Mouse (Mus musculus): ENCODE results near the gene Bicd2. TPM values are rescaled to one million over a fixed set of nuclear protein-coding genes. Genes with fewer than 3 reads are reported as not detected.

Gene Bicd2
- polyA plus RNA-seq, 1 experiment from 2014 or later = 19.2 TPM

DNA sequence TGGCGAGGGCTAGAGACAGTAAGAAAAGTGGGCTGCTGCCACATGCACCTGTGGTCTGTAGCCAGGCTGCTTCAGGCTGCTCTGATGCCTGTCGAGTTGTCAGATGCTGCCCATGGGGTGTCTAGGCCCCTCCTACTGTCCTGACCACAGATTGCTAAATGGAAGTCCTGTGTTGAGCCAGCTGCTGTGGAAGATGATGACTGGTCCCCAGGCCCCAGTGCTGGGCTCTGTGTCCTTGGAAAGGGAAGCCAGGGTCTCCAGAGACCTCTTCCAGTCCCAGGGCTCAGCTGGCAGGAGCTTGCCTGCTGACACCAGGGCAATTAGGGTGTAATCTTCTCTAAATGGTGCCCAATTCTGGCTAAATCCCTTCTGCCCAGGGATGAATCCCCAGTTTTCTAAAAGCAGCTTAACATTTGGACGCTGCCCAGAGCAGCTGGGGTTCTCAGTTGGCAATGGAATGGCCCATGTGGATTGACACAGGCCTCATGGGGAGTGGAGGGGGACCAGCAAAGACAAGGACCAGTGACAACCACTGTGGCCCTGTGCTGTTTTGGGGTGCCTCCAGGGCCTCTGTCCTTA, 11.3 kb downstream of the Bicd2 start:
- H3K9ac ChIP-seq (ENCODE audit: low read length) = no peak overlapping the region
- H3K4me3 ChIP-seq (ENCODE audit: low read depth, low read length) = no peak overlapping the region
- H3K36me3 ChIP-seq (ENCODE audit: control insufficient read depth, insufficient read depth, low read length) = peaks cover 3% of the 10 kb centered on the region; the same call in 1 of the 2 replicates
- H3K4me1 ChIP-seq (ENCODE audit: control insufficient read depth, insufficient read depth, low read length) = peaks cover 17% of the 10 kb centered on the region
- peak; percentile 45 for ATAC-seq
- H3K27ac ChIP-seq (ENCODE audit: low read depth, low read length) = peak overlapping the region; percentile 21; the same call in 1 of the 2 replicates
- H3K9me3 ChIP-seq (replicated peaks; ENCODE audit: control insufficient read depth, low read length) = no peaks in the 10 kb centered on the region
- peak; percentile 34 for DNase-seq (ENCODE audit: low spot score)
- WGBS = 50% methylated on average over 3 of the region's 3 CpGs
- no peaks in the 10 kb centered on the region for H3K27me3 ChIP-seq (replicated peaks; ENCODE audit: control insufficient read depth, insufficient read depth, low read length)
- H3K4me2 ChIP-seq (ENCODE audit: low read length) = no peak overlapping the region

DNA sequence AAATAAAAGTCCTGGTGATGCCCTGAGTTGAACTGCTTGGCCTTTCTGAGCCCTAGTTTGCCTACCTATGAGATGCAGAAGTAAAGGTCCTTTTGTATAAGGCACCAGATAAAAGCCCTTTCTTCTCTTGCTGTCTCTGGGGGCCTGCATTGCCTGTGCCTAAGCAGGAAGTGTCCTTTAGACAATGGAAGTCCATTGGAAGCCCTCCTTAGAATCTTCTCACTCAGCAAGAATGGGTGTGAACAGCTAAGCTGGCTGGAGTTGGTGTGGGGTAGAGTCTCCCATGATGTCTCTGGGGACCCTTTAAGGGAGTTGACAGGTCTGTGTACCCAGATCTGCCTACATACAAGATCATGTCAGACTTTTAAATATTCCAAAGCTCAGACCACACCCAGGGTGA, 12.0 kb downstream of the Bicd2 start:
- no peak overlapping the region for H3K4me3 ChIP-seq (ENCODE audit: low read depth, low read length)
- DNase-seq (ENCODE audit: low spot score) = no peak
- H3K27ac ChIP-seq (ENCODE audit: low read depth, low read length) = no peak overlapping the region
- ATAC-seq = no peak
- H3K4me2 ChIP-seq (ENCODE audit: low read length) = no peak overlapping the region
- H3K36me3 ChIP-seq (ENCODE audit: control insufficient read depth, insufficient read depth, low read length) = peaks cover 6% of the 10 kb centered on the region; the same call in 1 of the 2 replicates
- H3K27me3 ChIP-seq (replicated peaks; ENCODE audit: control insufficient read depth, insufficient read depth, low read length) = no peaks in the 10 kb centered on the region
- H3K9ac ChIP-seq (ENCODE audit: low read length) = no peak overlapping the region
- no peaks in the 10 kb centered on the region for H3K9me3 ChIP-seq (replicated peaks; ENCODE audit: control insufficient read depth, low read length)
- H3K4me1 ChIP-seq (ENCODE audit: control insufficient read depth, insufficient read depth, low read length) = peaks cover 14% of the 10 kb centered on the region

DNA sequence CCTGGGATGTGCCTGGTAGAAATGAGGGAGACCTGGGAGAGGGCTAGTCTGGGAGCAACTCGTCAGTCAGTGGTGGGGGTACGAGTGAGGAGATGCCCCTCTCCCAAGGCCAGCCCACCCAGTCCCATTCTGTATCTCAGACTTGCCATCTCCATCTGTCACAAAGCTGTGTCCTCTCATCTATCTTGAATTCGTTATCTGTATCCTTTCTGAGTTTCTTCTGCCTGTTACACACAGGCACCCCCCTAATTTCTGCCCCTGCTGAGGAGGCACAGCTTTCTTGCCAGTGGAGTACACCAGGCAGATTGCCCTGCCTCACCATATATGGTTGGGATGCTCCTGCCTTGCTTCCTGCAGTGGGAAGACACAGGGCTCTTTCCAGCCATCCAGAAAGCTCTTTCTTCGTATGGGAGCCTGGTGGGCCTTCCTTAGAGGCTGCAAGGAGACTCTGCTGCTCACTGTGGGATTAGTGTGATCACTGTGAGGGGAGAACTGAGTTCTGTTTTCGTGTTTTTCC, 12.7 kb downstream of the Bicd2 start:
- H3K9ac ChIP-seq (ENCODE audit: low read length) = no peak overlapping the region
- no peak overlapping the region for H3K4me3 ChIP-seq (ENCODE audit: low read depth, low read length)
- no peak for ATAC-seq
- H3K9me3 ChIP-seq (replicated peaks; ENCODE audit: control insufficient read depth, low read length) = no peaks in the 10 kb centered on the region
- no peaks in the 10 kb centered on the region for H3K27me3 ChIP-seq (replicated peaks; ENCODE audit: control insufficient read depth, insufficient read depth, low read length)
- no peak overlapping the region for H3K4me2 ChIP-seq (ENCODE audit: low read length)
- H3K36me3 ChIP-seq (ENCODE audit: control insufficient read depth, insufficient read depth, low read length) = peaks cover 6% of the 10 kb centered on the region; the same call in 1 of the 2 replicates
- H3K4me1 ChIP-seq (ENCODE audit: control insufficient read depth, insufficient read depth, low read length) = peaks cover 14% of the 10 kb centered on the region
- WGBS = 76% methylated on average over 5 of the region's 5 CpGs
- no peak overlapping the region for H3K27ac ChIP-seq (ENCODE audit: low read depth, low read length)
- no peak for DNase-seq (ENCODE audit: low spot score)

DNA sequence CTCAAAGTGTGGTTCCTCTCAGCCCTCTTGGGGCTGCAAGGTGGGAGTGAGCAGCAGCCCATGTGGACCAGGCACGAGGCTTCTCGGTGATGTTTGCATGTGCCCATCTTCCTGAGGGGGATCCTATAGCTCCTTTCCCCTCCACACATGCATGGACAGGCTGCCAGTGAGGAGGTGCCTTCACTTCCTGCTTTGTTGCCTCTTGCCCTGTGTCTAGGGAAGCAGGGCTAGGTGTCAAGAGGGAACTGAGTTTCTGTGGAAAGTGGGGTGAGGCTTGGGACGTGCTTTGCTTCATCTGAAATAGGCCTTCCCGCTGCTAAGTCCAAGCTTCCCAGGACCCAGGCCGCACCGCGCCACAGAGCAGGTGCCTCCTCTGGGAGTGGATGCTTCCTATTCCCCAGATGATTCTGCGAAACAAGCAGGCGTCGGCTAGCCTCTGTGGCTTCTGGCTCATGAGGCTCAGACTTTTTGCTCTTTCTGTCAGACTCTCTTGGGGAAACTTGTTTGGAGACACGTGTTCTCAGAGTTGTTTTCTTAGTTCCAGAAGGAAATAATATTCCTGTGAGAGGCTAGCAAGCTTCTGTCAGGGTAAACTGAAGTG, 14.2 kb downstream of the Bicd2 start:
- Histone ChIP-seq H3K9me3 (replicated peaks; ENCODE audit: control insufficient read depth, low read length) (no peaks in the 10 kb centered on the region), H3K27ac (ENCODE audit: low read depth, low read length) (no peak overlapping the region), H3K36me3 (ENCODE audit: control insufficient read depth, insufficient read depth, low read length) (peaks cover 6% of the 10 kb centered on the region; the same call in 1 of the 2 replicates), H3K27me3 (replicated peaks; ENCODE audit: control insufficient read depth, insufficient read depth, low read length) (no peaks in the 10 kb centered on the region), H3K4me2 (ENCODE audit: low read length) (no peak overlapping the region), H3K9ac (ENCODE audit: low read length) (no peak overlapping the region), H3K4me1 (ENCODE audit: control insufficient read depth, insufficient read depth, low read length) (peaks cover 14% of the 10 kb centered on the region), H3K4me3 (ENCODE audit: low read depth, low read length) (no peak overlapping the region)
- ATAC-seq (no peak), DNase-seq (ENCODE audit: low spot score) (no peak)
- 88% methylated on average over 11 of the region's 11 CpGs for WGBS

DNA sequence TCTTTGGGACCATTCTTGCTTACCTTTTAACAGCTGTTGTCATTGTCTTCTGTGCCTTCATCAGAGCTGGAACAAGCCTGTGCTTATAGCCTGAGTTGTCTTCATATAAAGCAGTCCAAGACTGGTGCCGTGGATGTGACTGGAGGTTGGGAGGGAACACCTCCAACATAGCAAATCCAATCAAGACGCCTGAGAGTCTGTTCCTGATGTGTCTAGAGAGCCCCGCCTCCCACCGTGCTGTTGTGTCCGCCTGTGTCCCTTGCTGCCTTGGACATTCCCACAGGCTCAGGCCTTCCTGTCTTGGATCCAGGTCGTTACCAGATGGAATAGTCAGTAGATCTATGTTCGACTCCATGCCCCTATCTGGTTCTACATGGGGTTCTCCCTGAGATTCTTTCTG, 14.7 kb downstream of the Bicd2 start:
- peaks cover 6% of the 10 kb centered on the region; the same call in 1 of the 2 replicates for H3K36me3 ChIP-seq (ENCODE audit: control insufficient read depth, insufficient read depth, low read length)
- peaks cover 14% of the 10 kb centered on the region for H3K4me1 ChIP-seq (ENCODE audit: control insufficient read depth, insufficient read depth, low read length)
- H3K4me3 ChIP-seq (ENCODE audit: low read depth, low read length) = no peak overlapping the region
- no peak overlapping the region for H3K27ac ChIP-seq (ENCODE audit: low read depth, low read length)
- H3K9ac ChIP-seq (ENCODE audit: low read length) = no peak overlapping the region
- 80% methylated on average over 7 of the region's 7 CpGs for WGBS
- DNase-seq (ENCODE audit: low spot score) (no peak), ATAC-seq (no peak)
- H3K4me2 ChIP-seq (ENCODE audit: low read length) = no peak overlapping the region
- no peaks in the 10 kb centered on the region for H3K9me3 ChIP-seq (replicated peaks; ENCODE audit: control insufficient read depth, low read length)
- H3K27me3 ChIP-seq (replicated peaks; ENCODE audit: control insufficient read depth, insufficient read depth, low read length) = no peaks in the 10 kb centered on the region

DNA sequence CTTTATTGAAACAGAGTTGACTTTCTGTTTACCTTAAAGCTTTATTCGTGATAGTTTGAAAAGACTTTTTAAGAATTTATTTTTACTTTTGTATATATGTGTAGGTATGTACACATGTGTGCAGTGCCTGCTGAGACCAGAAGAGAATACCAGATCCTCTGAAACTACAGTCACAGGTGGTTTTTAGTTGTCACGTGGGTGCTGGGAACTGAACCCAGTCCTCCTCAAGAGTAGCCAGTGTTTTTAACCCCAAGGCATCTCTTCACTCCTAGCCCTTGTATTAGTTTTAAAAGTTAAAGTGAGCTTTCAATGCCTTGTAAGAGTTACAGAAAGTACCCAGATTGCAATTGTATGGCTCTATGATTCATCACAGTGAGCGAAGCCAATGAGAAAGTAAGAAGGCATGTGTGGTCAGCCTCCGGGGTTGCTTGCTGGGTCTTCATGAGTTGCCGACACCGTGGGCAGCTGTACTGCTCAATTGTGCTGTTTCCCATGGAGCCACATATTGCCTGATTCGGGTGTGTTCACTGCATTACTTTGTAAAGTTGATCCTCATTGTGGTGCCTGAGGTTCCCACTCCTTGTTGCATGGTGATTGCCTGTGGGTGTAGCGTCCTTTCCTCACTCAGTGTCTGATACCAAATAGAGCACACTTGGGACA, 16.1 kb downstream of the Bicd2 start:
- ATAC-seq (no peak), DNase-seq (ENCODE audit: low spot score) (no peak)
- Histone ChIP-seq H3K9ac (ENCODE audit: low read length) (no peak overlapping the region), H3K27me3 (replicated peaks; ENCODE audit: control insufficient read depth, insufficient read depth, low read length) (no peaks in the 10 kb centered on the region), H3K4me3 (ENCODE audit: low read depth, low read length) (no peak overlapping the region), H3K27ac (ENCODE audit: low read depth, low read length) (no peak overlapping the region), H3K4me2 (ENCODE audit: low read length) (no peak overlapping the region), H3K36me3 (ENCODE audit: control insufficient read depth, insufficient read depth, low read length) (peaks cover 6% of the 10 kb centered on the region; the same call in 1 of the 2 replicates), H3K9me3 (replicated peaks; ENCODE audit: control insufficient read depth, low read length) (no peaks in the 10 kb centered on the region), H3K4me1 (ENCODE audit: control insufficient read depth, insufficient read depth, low read length) (peaks cover 13% of the 10 kb centered on the region)
- WGBS = 95% methylated on average over 8 of the region's 8 CpGs

DNA sequence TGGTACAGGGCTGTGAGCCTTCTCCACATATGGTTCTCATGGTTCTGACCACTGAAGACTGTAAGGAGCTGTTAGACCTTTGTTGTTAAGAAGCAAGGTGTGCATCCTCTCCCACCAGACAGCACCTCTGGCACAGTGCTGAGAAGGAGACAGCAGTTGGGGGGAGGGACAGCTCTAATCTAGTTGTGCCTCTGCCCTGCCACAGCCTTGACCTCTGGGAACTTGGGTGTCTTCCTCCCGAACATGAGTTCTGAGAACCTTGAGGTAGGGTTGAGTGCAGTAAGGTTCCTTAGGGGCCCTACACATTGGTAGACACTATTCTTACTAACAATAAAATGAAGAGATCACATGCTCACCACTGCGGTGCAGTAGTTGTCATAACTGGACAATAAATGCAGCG, 16.8 kb downstream of the Bicd2 start:
- Histone ChIP-seq H3K27ac (ENCODE audit: low read depth, low read length) (no peak overlapping the region), H3K9me3 (replicated peaks; ENCODE audit: control insufficient read depth, low read length) (no peaks in the 10 kb centered on the region), H3K9ac (ENCODE audit: low read length) (no peak overlapping the region), H3K36me3 (ENCODE audit: control insufficient read depth, insufficient read depth, low read length) (peaks cover 6% of the 10 kb centered on the region; the same call in 1 of the 2 replicates), H3K4me3 (ENCODE audit: low read depth, low read length) (no peak overlapping the region), H3K4me2 (ENCODE audit: low read length) (no peak overlapping the region), H3K4me1 (ENCODE audit: control insufficient read depth, insufficient read depth, low read length) (peaks cover 8% of the 10 kb centered on the region), H3K27me3 (replicated peaks; ENCODE audit: control insufficient read depth, insufficient read depth, low read length) (no peaks in the 10 kb centered on the region)
- no peak for ATAC-seq
- WGBS = 100% methylated on average over 3 of the region's 3 CpGs
- DNase-seq (ENCODE audit: low spot score) = no peak

DNA sequence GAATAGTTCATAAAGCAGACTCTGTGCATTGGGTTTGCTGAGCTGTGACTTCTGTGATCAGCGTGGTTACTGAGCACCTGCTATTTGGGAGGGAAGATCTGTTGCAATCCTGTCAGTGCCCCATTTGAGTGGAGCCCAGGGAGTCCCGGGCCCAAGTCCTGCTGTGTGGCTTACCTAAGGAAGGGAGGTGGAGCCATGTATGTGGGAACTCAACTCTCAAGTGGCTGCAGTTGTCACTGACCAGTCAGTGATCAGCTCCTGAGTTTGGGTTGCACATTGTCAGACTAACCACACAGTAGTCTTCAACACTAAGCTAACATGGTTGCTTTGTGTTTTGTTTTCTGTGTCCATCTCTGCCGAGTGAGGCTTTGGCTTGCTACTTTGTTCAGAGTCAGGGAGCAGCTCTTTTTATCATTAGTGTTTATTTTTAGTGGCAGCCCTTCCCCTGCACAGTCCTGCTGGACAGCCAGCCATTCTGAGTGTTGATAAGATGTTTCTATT, 19.6 kb downstream of the Bicd2 start:
- DNase-seq (ENCODE audit: low spot score) = no peak
- Histone ChIP-seq H3K9ac (ENCODE audit: low read length) (no peak overlapping the region), H3K9me3 (replicated peaks; ENCODE audit: control insufficient read depth, low read length) (no peaks in the 10 kb centered on the region), H3K4me3 (ENCODE audit: low read depth, low read length) (no peak overlapping the region), H3K4me1 (ENCODE audit: control insufficient read depth, insufficient read depth, low read length) (peaks cover 4% of the 10 kb centered on the region; the same call in 1 of the 2 replicates), H3K27me3 (replicated peaks; ENCODE audit: control insufficient read depth, insufficient read depth, low read length) (no peaks in the 10 kb centered on the region), H3K36me3 (ENCODE audit: control insufficient read depth, insufficient read depth, low read length) (peaks cover 6% of the 10 kb centered on the region; the same call in 1 of the 2 replicates), H3K4me2 (ENCODE audit: low read length) (no peak overlapping the region), H3K27ac (ENCODE audit: low read depth, low read length) (no peak overlapping the region)
- WGBS = 42% methylated on average over 3 of the region's 3 CpGs
- ATAC-seq = no peak
